Mouse (Mus musculus): ENCODE measurements around the gene Rgs12.
A peak's percentile ranks its signal among the peaks of the same experiment; 100 is the strongest.

Gene Rgs12

DNA sequence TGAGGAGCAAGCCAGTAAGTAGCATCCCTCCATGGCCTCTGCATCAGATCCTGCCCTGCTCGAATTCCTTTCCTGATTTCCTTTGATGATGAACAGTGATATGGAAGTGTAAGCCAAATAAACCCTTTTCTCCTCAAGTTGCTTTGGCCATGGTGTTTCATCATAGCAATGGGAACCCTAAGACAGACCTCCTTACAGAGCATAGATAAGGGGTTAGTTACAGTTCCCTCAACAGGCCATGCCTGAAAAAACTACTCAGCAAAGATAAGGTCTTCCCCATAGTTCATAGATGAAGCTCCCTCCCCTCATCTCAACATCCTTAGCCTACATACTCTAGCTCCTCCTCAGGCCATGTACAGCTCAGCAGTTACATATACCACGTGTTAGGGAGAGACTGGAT lies 35.7 kb downstream of the Rgs12 start:
- DNase-seq: no peak

DNA sequence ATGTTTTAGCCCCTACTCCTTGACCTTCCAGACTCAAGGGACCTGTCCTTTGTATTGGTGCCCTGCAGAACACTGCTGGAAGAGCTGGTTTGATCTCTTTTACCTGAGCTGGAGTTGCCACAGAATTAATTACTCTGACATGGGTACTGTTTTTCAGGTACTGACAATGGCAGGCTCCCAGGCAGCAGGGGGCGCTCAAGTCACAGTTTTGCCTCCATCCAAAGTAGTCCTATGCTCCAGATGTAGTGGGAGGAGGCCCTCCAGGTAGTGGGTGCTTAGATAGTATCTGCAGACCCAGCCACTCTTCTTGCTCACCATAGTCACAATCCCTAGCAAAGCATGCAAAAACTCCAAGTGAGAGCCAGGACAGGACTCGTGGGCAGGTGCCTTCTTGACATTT lies 36.6 kb downstream of the Rgs12 start:
- peak; percentile 87 to 89 for DNase-seq

DNA sequence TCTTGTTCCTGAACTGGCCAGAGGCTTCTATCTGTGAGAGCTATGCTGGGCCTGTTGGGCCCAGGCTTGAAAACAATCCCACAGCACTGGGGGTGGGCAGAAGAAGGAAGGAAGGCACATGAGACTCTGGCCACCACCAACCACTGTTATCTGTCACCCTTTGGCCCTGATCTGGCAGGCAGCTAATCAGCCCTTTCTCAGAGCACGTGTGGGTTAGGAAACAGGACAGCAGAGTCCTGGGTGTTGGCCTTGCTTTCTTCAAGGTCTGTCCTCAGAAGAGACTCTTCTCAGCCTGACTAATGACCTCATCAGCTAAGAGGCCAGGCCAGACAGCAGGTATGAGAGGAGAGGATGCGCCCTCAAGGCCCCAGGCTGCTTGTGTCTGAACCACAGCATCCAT lies 38.2 kb downstream of the Rgs12 start:
- no peak for DNase-seq

DNA sequence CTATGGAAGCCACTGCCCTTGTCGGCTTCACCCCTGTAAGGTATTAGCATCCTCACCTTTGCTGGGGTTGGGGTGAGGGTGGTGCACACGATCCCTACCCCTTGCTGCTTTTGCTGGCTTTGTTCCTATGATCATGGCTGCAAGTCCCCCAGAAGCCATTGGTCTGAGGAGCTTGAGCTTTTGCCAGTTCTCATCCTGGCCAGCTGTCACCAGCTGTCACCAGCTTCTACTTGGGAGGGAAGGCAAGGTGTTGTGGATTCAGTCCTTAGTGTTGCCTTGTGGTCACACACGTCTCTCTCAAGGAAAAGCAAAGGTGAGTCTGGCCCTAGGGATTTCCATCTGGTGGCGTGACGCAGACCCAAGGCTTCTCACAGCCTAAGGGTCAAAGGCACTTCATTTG lies 39.4 kb downstream of the Rgs12 start:
- DNase-seq: peak; percentile 48 to 54

DNA sequence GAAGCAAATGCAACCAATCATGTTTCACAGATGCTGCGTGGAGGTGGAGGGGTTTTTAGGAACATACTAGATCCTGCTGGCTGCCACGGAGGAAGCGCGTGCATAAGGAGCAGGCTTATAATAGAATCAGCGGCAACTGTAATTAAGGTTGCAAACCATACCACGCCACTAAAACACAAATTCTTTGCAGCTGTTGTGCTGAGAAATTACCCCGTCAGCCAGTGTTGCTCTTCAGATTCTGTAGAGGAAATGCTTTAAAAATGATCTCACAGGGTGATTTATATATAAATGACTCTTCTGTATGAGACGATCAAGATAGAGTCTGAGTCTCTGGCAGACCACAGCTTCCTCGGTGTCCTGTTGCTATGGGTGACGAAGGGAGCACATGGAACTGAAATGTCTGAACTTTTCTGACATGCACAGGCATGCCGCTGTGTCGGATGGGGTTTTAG lies 40.1 kb downstream of the Rgs12 start:
- DNase-seq: no peak

DNA sequence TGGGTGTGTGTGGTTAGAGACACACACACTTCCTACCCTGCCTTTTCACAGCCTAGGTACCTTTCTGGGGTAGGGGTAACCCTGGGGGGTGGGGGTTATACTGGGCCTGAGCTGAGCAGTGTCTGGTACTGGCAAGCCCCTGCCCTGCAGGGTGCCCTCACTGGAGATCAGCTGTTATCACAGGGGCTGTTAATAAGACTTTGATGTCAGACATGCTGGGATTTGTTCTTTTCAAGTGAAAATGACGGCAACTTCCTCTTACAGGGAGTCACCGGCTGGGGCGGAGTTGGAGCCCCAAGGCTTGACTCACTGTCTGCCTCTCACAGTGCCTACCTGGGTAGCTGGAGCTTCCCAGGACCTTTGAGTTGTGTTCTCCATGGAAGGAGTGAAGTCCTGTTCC lies 49.5 kb downstream of the Rgs12 start:
- DNase-seq: no peak

DNA sequence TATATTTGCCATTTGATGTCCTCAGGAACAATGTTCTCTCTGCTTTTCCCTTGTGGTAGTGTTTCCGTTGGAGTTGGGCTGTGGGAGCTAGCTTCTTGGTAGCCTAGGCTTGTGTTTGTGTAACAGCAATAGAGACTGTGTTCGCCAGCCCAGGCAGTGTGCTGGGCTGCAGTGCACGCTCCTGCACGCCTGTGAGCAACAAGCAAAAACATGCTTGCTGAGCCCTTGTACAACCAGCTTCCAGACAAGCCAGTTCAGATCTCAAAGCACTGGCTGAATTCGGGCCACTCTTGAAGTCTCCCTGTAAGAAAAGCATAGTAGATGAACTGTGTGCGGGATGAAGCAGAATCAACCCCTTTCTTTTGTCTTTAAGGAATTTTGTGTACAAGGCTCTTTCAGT lies 50.0 kb downstream of the Rgs12 start:
- DNase-seq: no peak

DNA sequence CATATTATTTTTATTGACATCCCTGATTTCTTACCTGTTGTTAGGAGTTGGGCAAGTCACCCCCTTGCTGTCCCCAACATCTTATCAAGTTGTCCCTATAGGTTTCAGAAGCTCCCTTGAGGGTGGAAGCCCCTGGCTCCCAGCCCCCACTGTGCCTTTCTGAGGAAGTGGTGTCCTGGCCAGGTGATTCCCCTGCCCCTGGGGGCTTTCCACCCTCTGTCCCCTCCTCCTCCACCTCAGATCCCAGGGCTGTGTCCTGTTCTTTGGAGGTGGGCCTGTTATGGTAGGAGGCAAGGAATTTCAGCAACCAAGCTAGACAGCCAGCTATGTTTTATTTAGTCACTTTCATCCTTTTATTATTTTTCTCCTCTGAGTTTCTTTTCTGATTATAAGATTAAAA lies 51.1 kb downstream of the Rgs12 start:
- DNase-seq: no peak

DNA sequence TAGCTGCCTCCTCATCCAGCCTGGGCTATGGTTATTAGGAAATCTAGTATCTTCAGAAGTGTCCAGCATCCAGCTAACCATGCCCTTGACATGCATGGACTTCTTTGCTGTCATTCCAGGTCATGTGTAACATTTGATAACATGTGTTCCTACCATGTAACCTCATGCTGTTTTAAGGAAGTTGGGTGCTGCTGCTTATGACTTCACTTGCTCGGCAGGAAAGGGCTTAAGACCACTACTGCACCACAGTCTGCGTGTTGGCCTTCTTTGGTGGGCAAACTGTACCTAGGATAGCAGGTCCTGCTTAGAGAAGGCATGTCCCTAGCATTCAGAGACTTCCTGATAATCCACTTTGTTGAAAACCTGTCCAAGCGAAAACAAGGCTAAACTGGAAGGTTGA lies 51.9 kb downstream of the Rgs12 start:
- no peak for DNase-seq

DNA sequence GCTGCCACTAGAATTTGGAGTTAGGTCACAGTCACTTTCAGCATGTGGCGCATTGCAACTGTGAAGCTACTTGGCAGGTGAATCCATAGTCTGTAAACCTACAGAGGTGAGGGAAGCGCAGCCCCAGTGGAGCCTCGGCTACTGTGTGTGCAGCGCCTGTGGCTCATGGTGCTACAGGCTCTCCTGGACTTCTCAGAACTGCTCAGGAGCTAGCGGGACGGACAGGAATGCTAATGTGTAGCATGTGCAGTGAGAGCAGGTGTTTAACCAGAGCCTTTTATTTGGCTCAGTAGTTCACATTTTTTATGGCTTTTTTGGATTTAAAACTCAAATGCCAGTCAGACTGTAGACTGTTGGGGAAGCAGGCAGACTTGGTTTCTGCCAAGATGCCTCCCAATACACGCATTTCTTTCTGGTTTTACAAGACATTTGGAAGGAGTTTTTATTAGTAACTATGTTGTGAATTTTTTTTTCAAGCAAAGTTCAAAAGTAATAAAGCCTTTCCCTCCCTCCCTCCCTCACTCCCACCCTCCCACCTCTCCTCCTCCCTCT lies 54.4 kb downstream of the Rgs12 start:
- DNase-seq: no peak

DNA sequence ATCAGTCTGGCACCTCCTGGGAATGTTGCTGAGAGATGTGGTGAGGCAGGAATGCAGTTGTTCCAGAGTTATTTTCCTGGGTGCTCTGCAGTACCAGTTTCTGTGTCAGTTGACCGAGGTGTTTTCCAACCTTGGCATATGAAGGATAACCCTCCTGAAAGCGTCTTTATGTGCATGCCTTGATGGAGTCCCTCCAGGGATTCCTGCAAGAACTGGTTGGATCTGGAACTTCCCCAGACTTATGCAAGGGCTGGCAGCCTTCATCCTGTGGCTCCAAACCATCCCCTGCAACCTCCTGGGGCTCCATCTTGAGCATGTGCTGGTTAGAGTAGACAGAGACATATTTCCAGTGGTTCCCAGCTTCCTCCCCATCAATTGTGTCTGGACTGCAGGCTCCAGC lies 55.5 kb downstream of the Rgs12 start:
- DNase-seq: no peak

DNA sequence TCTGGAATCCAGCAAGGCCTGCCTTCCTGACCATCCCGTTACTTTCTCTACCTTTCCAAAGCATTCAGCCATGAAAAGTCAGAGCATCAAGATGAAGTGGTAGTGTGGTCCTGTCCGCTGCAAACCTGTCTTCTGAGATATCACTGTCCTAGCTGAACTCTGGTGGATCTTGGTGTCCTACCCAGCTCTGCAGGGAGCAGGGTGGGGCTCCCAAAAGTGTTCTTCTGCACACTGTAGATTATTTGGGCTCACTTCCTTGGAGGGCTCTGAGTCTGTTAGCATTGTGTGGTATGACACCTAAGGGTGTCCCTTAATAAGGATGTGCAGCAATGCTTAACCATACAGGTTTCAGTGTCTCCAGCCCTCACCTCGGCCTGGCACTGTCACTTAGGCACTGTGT lies 56.4 kb downstream of the Rgs12 start:
- DNase-seq: no peak

DNA sequence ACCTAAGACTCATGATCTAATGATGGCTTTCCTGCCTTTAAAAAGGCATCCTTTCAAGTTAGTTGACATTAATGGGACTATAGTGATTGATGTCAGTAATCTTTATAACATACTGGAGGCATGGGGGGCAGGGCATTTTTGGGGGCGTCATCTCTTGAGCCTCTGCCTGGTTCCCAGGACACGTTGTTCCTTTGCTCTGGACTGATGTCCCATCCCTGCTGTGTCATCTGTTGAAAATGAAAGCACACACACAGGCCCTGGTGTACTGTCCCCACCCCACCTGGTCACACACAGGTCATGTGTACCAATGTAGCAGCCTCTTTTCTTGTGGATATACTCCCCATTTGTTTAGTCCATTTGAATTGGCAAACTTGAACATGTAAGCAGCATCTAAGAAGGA lies 57.4 kb downstream of the Rgs12 start:
- DNase-seq: no peak

DNA sequence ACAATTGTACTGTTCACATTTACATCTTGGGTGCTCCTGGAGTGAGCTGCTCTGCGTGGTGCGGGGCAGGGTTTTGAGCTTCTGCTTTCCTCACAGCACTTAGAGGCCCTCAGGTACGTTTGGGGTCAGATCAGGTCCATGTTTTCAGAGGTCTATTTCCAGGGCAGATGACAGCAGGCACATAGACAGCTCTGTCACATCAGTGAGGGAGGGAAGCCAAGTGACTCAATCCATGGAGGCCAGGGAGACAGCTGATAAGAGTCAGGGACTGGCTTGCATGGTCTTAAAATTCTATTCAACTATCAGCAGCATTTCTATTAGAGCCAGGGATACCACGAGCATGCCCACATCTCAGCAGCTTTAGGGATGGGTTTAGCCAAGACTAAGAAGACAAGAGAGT lies 59.9 kb downstream of the Rgs12 start:
- DNase-seq: no peak

DNA sequence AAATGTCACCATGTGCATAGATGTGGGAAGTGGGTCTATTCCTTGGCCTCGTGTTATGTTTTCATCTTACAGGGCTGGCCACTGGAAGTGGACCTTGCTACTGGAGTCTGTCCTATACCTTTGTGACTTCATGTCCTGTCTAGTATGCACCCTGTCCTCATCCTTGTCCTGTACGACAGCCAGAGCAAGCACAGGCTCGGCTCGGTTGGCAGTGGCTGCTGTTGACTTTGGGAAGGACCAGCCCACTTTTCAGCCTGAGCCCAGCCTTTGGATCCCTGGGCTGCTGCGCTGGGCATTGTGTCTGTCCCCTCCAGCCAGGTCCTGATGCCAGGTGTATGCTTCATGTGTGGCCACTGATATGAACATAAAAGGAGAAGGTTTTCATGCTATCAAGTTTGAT lies 61.4 kb downstream of the Rgs12 start:
- peak; percentile 37 to 48 for DNase-seq

DNA sequence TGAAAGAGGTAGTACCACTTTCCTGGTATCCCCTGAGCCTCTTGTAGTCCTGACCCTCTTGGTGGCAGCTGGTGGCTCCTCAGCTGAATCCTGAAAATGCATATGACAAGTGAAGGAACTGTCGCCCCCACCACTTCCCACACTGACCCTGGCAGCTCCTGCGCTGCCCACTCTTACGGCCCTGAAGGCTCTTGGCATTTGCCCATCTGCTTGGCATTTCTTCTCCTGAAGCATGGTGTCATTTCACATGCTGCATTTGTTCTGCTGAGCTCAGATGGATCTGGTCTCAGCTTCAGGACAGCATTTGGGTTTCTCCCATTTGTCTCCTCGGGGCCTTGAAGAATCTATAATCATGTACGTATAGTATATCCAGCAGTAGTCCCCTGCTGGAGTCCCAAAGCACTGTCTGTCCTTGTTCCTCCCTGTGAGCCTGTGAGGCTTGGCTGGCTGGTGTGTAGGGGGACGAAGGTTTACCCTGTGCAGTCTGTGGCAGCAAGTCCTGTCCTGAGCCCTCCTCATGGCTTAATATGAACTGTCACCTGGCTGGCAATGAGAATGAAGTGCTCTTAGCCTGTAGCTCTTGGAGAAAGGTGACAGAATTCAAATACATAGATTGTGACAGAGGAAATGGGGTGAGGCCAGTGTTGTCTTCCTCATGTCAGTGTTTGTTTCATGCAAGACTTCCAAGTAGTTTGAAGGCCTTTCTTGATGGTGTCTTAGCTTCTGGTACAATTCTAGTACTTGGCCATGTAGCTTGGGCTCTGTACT lies 62.1 kb downstream of the Rgs12 start:
- DNase-seq: peak; percentile 78 to 84

DNA sequence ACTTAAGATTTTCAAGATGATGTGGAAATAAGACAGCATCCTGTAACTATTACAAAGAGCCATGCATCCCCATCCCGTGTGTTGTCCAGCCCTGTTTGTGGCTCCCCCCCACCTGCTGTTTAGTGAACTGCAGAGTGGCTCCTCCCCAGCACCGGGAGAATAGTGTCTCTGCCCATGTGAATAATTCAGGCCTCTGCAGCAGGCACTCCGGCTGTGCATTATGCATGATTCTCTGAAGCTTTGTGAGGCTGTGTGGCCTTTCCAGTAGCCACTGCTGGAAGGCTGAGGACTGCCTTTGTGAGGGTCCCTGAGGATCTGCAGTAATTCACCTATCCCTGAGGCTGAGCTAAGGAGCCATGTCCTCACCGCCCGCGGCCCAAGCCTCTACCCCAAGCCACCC lies 64.8 kb downstream of the Rgs12 start:
- DNase-seq: no peak

DNA sequence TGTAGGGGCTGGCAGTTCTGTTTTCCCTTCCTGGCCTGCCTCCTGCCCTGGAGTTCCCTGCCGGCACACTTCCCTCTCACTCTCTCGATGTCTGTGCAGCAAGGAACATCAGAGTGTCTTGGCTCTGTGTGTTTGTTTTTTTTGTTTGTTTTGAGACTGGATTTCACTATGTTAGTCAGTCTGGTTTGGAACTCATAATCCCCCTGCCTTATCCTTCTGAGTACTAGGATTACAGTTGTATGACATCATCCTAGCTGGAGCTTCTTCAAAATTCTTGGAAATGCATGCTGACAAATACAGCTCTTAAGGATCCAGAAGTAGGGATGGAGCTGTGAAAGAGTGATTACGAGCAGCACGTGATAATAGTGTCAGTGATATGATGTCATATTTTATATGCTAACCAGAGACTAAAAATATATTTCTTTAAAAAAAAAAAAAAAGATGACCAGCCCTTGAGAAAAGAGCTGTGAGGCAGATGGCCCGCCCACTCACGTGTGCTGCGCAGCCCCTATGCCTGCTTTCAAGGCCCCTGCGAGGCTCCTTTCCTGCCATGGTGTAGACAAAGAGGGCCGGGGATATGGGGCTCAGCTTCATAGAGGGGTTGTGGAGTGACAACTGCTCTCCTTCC lies 70.5 kb downstream of the Rgs12 start:
- no peak for DNase-seq

DNA sequence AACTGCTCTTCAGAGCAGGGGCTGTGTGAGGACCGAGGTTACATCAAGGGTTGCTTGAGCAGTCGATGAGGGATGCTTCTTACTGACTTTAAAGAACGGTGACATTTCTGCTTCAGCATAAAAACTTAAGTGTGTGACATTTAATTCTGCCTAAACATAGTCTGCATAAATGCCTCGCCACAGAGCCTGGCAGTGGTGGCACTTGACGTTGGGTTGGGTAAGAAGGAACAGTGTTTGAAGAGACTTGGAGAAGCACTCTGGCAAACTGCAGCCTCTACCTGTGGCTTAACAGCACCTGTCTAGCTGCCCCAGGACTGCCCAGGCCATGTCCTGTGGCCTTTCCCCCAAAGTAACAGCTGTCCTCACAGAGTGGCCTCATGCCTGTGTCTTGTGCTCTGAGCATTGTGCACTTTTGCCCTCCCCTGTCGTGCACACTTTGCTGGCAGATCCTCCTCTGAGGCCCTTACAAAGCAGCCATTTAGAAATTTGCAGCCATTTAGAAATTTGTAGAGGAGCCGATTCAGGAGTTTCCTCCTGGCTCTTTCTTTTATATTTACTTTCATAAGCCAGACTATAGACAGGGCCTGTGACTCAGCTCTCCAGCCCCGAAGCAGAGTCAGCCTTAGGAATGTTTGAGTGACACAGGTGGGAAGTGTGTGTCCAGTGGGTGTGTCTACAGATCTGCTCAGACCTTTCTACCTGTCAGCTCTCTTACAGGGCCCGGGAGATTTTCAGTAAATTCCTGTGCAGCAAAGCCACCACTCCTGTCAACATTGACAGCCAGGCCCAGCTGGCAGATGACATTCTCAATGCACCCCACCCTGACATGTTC lies 71.4 kb downstream of the Rgs12 start:
- DNase-seq: no peak

DNA sequence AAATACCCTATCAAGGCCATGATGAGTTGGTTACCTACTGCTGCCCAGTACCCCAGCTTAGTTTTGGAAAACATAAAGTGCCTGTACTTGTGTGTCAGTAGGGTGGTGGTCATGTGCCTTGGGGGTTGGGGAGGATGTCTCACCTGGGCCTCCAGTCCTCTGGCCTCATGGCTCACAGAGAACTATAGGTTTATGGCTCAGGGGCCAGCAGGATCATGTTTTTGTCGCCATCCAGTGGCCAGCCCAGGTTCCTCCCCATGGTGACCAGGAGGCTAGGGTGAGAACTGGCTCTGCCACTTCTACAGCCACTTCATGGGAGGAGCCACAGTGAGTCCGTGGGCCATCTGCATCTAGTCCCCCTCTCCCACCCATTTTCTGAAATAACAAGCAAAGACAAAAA lies 75.7 kb downstream of the Rgs12 start:
- DNase-seq: peak; percentile 83 to 84

DNA sequence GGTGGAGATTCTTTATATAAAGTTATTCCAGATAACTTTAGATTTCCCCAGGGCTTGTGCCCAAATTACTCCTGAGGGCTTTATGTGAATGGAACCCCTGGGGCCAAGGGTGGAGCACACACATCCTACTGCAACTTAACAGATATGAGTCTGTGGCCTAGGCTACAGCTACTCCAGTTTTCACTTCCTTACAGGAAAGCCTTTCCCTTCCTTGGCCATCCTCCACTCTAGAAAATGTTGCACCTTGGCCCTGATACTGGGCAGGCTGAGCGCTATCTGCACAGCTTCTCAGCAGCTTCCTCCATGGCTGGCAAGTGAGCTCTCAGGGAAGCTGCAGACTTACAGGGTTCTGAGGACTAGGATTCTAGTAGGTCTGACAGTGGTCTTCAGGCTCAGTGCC lies 80.1 kb downstream of the Rgs12 start:
- no peak for DNase-seq

DNA sequence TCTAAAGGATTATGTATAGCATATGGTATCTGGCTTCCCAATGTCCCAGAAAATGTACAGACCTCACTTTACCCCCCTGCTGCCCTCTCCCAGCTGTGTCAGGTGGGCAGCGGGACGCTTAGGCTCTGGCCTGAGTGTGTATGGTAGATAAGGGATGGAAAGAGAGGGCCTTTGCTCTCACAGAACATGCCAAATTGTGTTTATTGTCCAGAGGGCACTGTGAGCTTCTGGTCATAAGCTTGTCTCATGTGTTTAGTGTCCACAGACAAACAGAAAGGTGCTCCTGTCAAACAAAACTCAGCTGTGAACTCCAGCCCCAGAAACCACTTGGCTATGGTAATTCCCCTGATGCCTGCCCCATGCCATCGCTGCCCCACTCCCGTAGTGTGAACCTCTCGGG lies 80.5 kb downstream of the Rgs12 start:
- DNase-seq: no peak

DNA sequence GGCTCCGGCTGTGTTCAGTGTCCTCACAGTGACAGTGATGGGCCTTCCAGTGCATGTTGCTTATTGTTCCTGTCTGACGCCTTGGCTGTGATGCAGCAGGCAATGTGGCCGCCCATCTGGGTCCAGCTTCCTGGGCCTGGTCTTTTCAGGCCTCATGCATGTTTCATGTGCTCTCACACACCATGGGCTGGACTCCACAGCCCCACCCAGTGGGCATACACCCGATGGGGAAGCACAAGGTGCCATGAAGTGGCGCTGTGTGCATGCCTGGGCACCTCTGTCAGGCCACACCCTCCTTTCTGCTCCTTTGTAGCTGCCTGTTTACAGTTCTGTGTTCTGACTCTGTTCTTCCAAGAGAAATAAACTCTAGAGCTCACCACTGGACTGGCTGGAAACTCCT lies 83.8 kb downstream of the Rgs12 start:
- DNase-seq: peak; percentile 51 to 63

DNA sequence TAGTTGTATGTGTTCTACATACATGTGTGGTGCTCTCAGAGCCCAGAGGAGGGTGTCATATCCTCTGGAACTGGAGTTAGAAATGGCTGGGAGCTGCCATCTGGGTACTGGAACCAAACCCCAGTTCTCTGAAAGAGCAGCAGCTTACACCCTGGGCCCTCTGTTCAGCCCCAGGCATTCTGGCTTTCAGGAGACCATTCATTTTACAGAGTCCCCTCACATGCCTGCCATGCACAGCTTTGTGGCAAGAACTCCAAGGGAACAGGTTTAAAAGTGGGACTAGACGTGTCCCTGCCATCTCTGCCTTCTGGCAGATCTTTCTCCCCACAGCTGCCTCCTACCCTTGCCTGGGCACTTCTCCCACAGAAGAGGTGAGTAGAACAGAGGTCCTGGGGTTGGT lies 84.4 kb downstream of the Rgs12 start:
- DNase-seq: peak in 1 of 2 experiments; percentile 50

Data from cerebellum, postnatal 10 days (tissue).